Mouse (Mus musculus): ENCODE data around the gene Fam160a1. TPM values are rescaled to one million over a fixed set of nuclear protein-coding genes. Genes with fewer than 3 reads are reported as not detected.

Gene Fam160a1
- polyA plus RNA-seq, 2 experiments, result 0.20 to 0.27 TPM

GRCm38 (mm10) chr3:85853715-85854114 is 36.6 kb upstream of the Fam160a1 start:
- H3K4me2 ChIP-seq (ENCODE audit: low read depth), result no peak overlapping the region
- TF ChIP-seq CTCF (IDR thresholded peaks at IDR 0.05; ENCODE audit: low read depth), result no peak
- TF ChIP-seq EP300 (IDR thresholded peaks at IDR 0.05; ENCODE audit: low read depth), result no peak
- no peaks in the 10 kb centered on the region for H3K27me3 ChIP-seq (ENCODE audit: control insufficient read depth, insufficient read depth, low read length)
- H3K4me1 ChIP-seq (replicated peaks; ENCODE audit: control insufficient read depth in 2 of 2, insufficient read depth in 2 of 2, low read length in 1 of 2), result peaks cover 22 to 38% of the 10 kb centered on the region in 2 experiments
- no peak for ATAC-seq (ENCODE audit: insufficient read depth)
- no peak overlapping the region for H3K9ac ChIP-seq (replicated peaks)
- H3K9me3 ChIP-seq (ENCODE audit: control insufficient read depth, low read length), result no peaks in the 10 kb centered on the region
- H3K27ac ChIP-seq, result no peak overlapping the region
- no peak overlapping the region for H3K4me3 ChIP-seq (ENCODE audit: insufficient read depth in 1 of 2, low read depth in 2 of 2, low read length in 2 of 2)
- no peaks in the 10 kb centered on the region for H3K36me3 ChIP-seq (replicated peaks; ENCODE audit: control insufficient read depth, insufficient read depth, low read depth)
- WGBS (ENCODE audit: insufficient replicate concordance), result 75% methylated on average over 4 of the region's 4 CpGs
- no peak for DNase-seq (ENCODE audit: low read depth in 3 of 3, low spot score in 3 of 3)

GRCm38 (mm10) chr3:85850079-85850478 is 33.0 kb upstream of the Fam160a1 start:
- Histone ChIP-seq H3K9me3 (ENCODE audit: control insufficient read depth, low read length) (no peaks in the 10 kb centered on the region), H3K27me3 (ENCODE audit: control insufficient read depth, insufficient read depth, low read length) (no peaks in the 10 kb centered on the region), H3K4me1 (replicated peaks; ENCODE audit: control insufficient read depth in 2 of 2, insufficient read depth in 2 of 2, low read length in 1 of 2) (peaks cover 0 to 5% of the 10 kb centered on the region in 2 experiments; a peak in 1 of 4 replicates), H3K4me2 (ENCODE audit: low read depth) (no peak overlapping the region), H3K4me3 (ENCODE audit: insufficient read depth in 1 of 2, low read depth in 2 of 2, low read length in 2 of 2) (no peak overlapping the region), H3K27ac (no peak overlapping the region), H3K9ac (replicated peaks) (no peak overlapping the region), H3K36me3 (replicated peaks; ENCODE audit: control insufficient read depth, insufficient read depth, low read depth) (no peaks in the 10 kb centered on the region)
- TF ChIP-seq CTCF (IDR thresholded peaks at IDR 0.05; ENCODE audit: low read depth), result no peak
- DNase-seq (ENCODE audit: low read depth in 3 of 3, low spot score in 3 of 3) (no peak), ATAC-seq (ENCODE audit: insufficient read depth) (no peak)
- WGBS (ENCODE audit: insufficient replicate concordance), result 53% methylated on average over 1 of the region's 1 CpGs

- H3K9me3 ChIP-seq (ENCODE audit: control insufficient read depth, low read length), result no peaks in the 10 kb centered on the region
- H3K36me3 ChIP-seq (replicated peaks; ENCODE audit: control insufficient read depth, insufficient read depth, low read depth), result no peaks in the 10 kb centered on the region
- no peaks in the 10 kb centered on the region for H3K4me1 ChIP-seq (replicated peaks; ENCODE audit: control insufficient read depth in 2 of 2, insufficient read depth in 2 of 2, low read length in 1 of 2)
- H3K4me3 ChIP-seq (ENCODE audit: insufficient read depth in 1 of 2, low read depth in 2 of 2, low read length in 2 of 2), result no peak overlapping the region
- H3K27me3 ChIP-seq (ENCODE audit: control insufficient read depth, insufficient read depth, low read length), result no peaks in the 10 kb centered on the region
- no peak for DNase-seq (ENCODE audit: low read depth in 3 of 3, low spot score in 3 of 3)
- TF ChIP-seq CTCF (IDR thresholded peaks at IDR 0.05; ENCODE audit: low read depth), result no peak
- no peak for TF ChIP-seq EP300 (IDR thresholded peaks at IDR 0.05; ENCODE audit: low read depth)
- H3K4me2 ChIP-seq (ENCODE audit: low read depth), result no peak overlapping the region
- no peak for ATAC-seq (ENCODE audit: insufficient read depth)
- no peak overlapping the region for H3K27ac ChIP-seq
- WGBS (ENCODE audit: insufficient replicate concordance), result 71% methylated on average over 1 of the region's 1 CpGs
- H3K9ac ChIP-seq (replicated peaks), result no peak overlapping the region
Observed at GRCm38 (mm10) chr3:85846316-85846715, 29.2 kb upstream of the Fam160a1 start.

GRCm38 (mm10) chr3:85845341-85845740 is 28.2 kb upstream of the Fam160a1 start:
- TF ChIP-seq EP300 (IDR thresholded peaks at IDR 0.05; ENCODE audit: low read depth) (no peak), CTCF (IDR thresholded peaks at IDR 0.05; ENCODE audit: low read depth) (no peak)
- H3K27me3 ChIP-seq (ENCODE audit: control insufficient read depth, insufficient read depth, low read length), result no peaks in the 10 kb centered on the region
- ATAC-seq (ENCODE audit: insufficient read depth) (no peak), DNase-seq (ENCODE audit: low read depth in 3 of 3, low spot score in 3 of 3) (no peak)
- H3K9ac ChIP-seq (replicated peaks), result no peak overlapping the region
- H3K4me2 ChIP-seq (ENCODE audit: low read depth), result no peak overlapping the region
- no peak overlapping the region for H3K4me3 ChIP-seq (ENCODE audit: insufficient read depth in 1 of 2, low read depth in 2 of 2, low read length in 2 of 2)
- H3K4me1 ChIP-seq (replicated peaks; ENCODE audit: control insufficient read depth in 2 of 2, insufficient read depth in 2 of 2, low read length in 1 of 2), result no peaks in the 10 kb centered on the region
- no peaks in the 10 kb centered on the region for H3K36me3 ChIP-seq (replicated peaks; ENCODE audit: control insufficient read depth, insufficient read depth, low read depth)
- no peak overlapping the region for H3K27ac ChIP-seq
- 61% methylated on average over 6 of the region's 6 CpGs for WGBS (ENCODE audit: insufficient replicate concordance)
- H3K9me3 ChIP-seq (ENCODE audit: control insufficient read depth, low read length), result no peaks in the 10 kb centered on the region

- Histone ChIP-seq H3K4me2 (ENCODE audit: low read depth) (no peak overlapping the region), H3K36me3 (replicated peaks; ENCODE audit: control insufficient read depth, insufficient read depth, low read depth) (no peaks in the 10 kb centered on the region), H3K9ac (replicated peaks) (no peak overlapping the region), H3K4me3 (ENCODE audit: insufficient read depth in 1 of 2, low read depth in 2 of 2, low read length in 2 of 2) (no peak overlapping the region), H3K27ac (no peak overlapping the region), H3K4me1 (replicated peaks; ENCODE audit: control insufficient read depth in 2 of 2, insufficient read depth in 2 of 2, low read length in 1 of 2) (peaks cover 0 to 4% of the 10 kb centered on the region in 2 experiments; a peak in 1 of 4 replicates), H3K9me3 (ENCODE audit: control insufficient read depth, low read length) (no peaks in the 10 kb centered on the region), H3K27me3 (ENCODE audit: control insufficient read depth, insufficient read depth, low read length) (no peaks in the 10 kb centered on the region)
- no peak for DNase-seq (ENCODE audit: low read depth in 3 of 3, low spot score in 3 of 3)
- no peak for TF ChIP-seq EP300 (IDR thresholded peaks at IDR 0.05; ENCODE audit: low read depth)
- no peak for ATAC-seq (ENCODE audit: insufficient read depth)
Observed at GRCm38 (mm10) chr3:85842881-85843218, 25.8 kb upstream of the Fam160a1 start.
